Mouse (Mus musculus): Measurements from ENCODE around the gene Lrrc46. TPM values are rescaled to one million over a fixed set of nuclear protein-coding genes. Genes with fewer than 3 reads are reported as not detected.
A peak's percentile ranks its signal among the peaks of the same experiment; 100 is the strongest.

Lrrc46 gene
- total RNA-seq, 2 experiments from 2014 or later, result 1.3 TPM

GRCm38 (mm10) chr11:97013121-97013670 lies 28.0 kb downstream of the Lrrc46 start, which contains the start of gene Sp6:
Gene Sp6, plus strand, starts transcription at chr11:97013394.
- no peak for DNase-seq

- DNase-seq, result no peak
Measured at GRCm38 (mm10) chr11:97009198-97009790, 31.9 kb downstream of the Lrrc46 start.

GRCm38 (mm10) chr11:97007093-97007794 lies 34.0 kb downstream of the Lrrc46 start:
- peak in 1 of 2 experiments; percentile 42 for DNase-seq

- no peak for DNase-seq
Measured at GRCm38 (mm10) chr11:97003170-97003569, 38.0 kb downstream of the Lrrc46 start.

GRCm38 (mm10) chr11:96997380-96997956 lies 43.7 kb downstream of the Lrrc46 start:
- DNase-seq, result peak in 1 of 2 experiments; percentile 65

- no peak for DNase-seq
Measured at GRCm38 (mm10) chr11:96996773-96997379, 44.3 kb downstream of the Lrrc46 start.

GRCm38 (mm10) chr11:96995836-96996772 lies 45.1 kb downstream of the Lrrc46 start:
- no peak for DNase-seq

- no peak for DNase-seq
Measured at GRCm38 (mm10) chr11:96995031-96995430, 46.2 kb downstream of the Lrrc46 start.

- no peak for DNase-seq
Measured at GRCm38 (mm10) chr11:96992722-96993311, 48.4 kb downstream of the Lrrc46 start.

GRCm38 (mm10) chr11:96991501-96991900 lies 49.7 kb downstream of the Lrrc46 start:
- no peak for DNase-seq

- DNase-seq, result no peak
Measured at GRCm38 (mm10) chr11:96987873-96988655, 53.1 kb downstream of the Lrrc46 start.

- no peak for DNase-seq
Measured at GRCm38 (mm10) chr11:96986463-96986862, 54.7 kb downstream of the Lrrc46 start.

- no peak for DNase-seq
Measured at GRCm38 (mm10) chr11:96984903-96985302, 56.3 kb downstream of the Lrrc46 start.

Small RNA genes within 50 kb of the gene (microRNA-seq; reads per million reads assigned to microRNA genes)
- gene Mir8103, result 1.00 reads per million

Other genes starting within 250 kb of the Lrrc46 start
- gene Nfe2l1, start 211.4 kb downstream of the Lrrc46 start, total RNA-seq (2021), result 100 to 1,000 TPM; 526 to 605 TPM
- 10 to 100 TPM; 57.4 to 63.3 TPM for gene Copz2, start 191.5 kb downstream of the Lrrc46 start, total RNA-seq (2021)
- gene Cdk5rap3, start 124.9 kb downstream of the Lrrc46 start, total RNA-seq (2021), result 10 to 100 TPM; 44.1 to 58.8 TPM
- under 1 TPM; 0.16 to 0.66 TPM for gene Prr15l, start 113.3 kb downstream of the Lrrc46 start, total RNA-seq (2021)
- 10 to 100 TPM; 29.6 to 34.2 TPM for gene Pnpo, start 97.4 kb downstream of the Lrrc46 start, total RNA-seq (2021)
- 10 to 100 TPM; 14.5 to 16.6 TPM for gene Sp2, start 58.4 kb downstream of the Lrrc46 start, total RNA-seq (2021)
- gene Sp6, start 28.0 kb downstream of the Lrrc46 start, total RNA-seq (2021), result under 1 TPM; 0.16 to 0.23 TPM
- 10 to 100 TPM; 15.7 to 18.8 TPM for gene Scrn2, start 11.5 kb downstream of the Lrrc46 start, total RNA-seq (2021)
- 100 to 1,000 TPM; 131 to 141 TPM for gene Mrpl10, start 153 bp upstream of the Lrrc46 start, total RNA-seq (2021)
- 1 to 10 TPM; 7.8 to 9.1 TPM for gene Osbpl7, start 9.2 kb upstream of the Lrrc46 start, total RNA-seq (2021)
- gene Tbx21, start 73.9 kb upstream of the Lrrc46 start, total RNA-seq (2021), result under 1 TPM; 0.23 to 0.33 TPM
- 10 to 100 TPM; 10.6 to 12.8 TPM for gene Tbkbp1, start 110.1 kb upstream of the Lrrc46 start, total RNA-seq (2021)
- gene Kpnb1, start 146.5 kb upstream of the Lrrc46 start, total RNA-seq (2021), result 100 to 1,000 TPM; 112 to 138 TPM
- gene Npepps, start 239.2 kb upstream of the Lrrc46 start, total RNA-seq (2021), result 10 to 100 TPM; 81.8 to 86.1 TPM

Data from adrenal gland, postnatal 36 days (tissue).